Mouse (Mus musculus) spleen, adult 2 months (tissue): ENCODE data around the gene Tmcc1. TPM values are rescaled to one million over a fixed set of nuclear protein-coding genes. Genes with fewer than 3 reads are reported as not detected.

Experiments used
- DNase-seq, 2 experiments: peaks; one replicate each; pipeline versions ENCODE4 v3.0.0 to v3.0.0-alpha.2; 2012 to 2021; ENCODE audit warnings: low spot score in 2 of 2, low read depth in 1 of 2
- H3K27ac ChIP-seq: fragments of 200-500 bp; 2 replicates; pipeline ENCODE4 v1.5.1; 2012; ENCODE audit warnings: low read length, inconsistent platforms; ENCODE audit not compliant: insufficient read depth
- H3K27me3 ChIP-seq: fragments of 200-500 bp; 2 replicates; pipeline ENCODE4 v1.6.1; 2012; ENCODE audit warnings: mild to moderate bottlenecking, moderate library complexity, low read length, inconsistent platforms; ENCODE audit not compliant: control insufficient read depth, insufficient read depth
- H3K36me3 ChIP-seq: fragments of 200-500 bp; 2 replicates; pipeline ENCODE4 v1.6.1; 2012; ENCODE audit warnings: mild to moderate bottlenecking, low read length, inconsistent platforms; ENCODE audit not compliant: control insufficient read depth, insufficient read depth
- H3K4me1 ChIP-seq: fragments of 200-500 bp; 2 replicates; pipeline ENCODE4 v1.6.1; 2011; ENCODE audit warnings: inconsistent platforms; ENCODE audit not compliant: control insufficient read depth, insufficient read depth, insufficient read length
- H3K4me3 ChIP-seq: fragments of 200-500 bp; 2 replicates; pipeline ENCODE4 v1.5.1; 2011; ENCODE audit warnings: mild to moderate bottlenecking, inconsistent platforms; ENCODE audit not compliant: insufficient read depth, insufficient read length; ENCODE audit errors: extremely low read depth
- CTCF ChIP-seq: fragments of 200-500 bp; IDR thresholded peaks from 2 replicates; pipeline ENCODE4 v1.5.1; 2011; ENCODE audit warnings: mild to moderate bottlenecking, inconsistent platforms; ENCODE audit not compliant: insufficient read depth, insufficient read length, insufficient replicate concordance; ENCODE audit errors: extremely low read depth
- POLR2A ChIP-seq: fragments of 200-500 bp; IDR thresholded peaks from 2 replicates; pipeline ENCODE4 v1.6.1; 2011; ENCODE audit warnings: low read depth, low read length, inconsistent platforms
- WGBS: fragments of 180-500 bp; shearing (Covaris S2); methylation state at CpG from one replicate; pipeline ENCODE4 v1.1.7; 2018; 5-methylcytosine and 5-hydroxymethylcytosine counted together
- polyA plus RNA-seq: library from polyadenylated mRNA; depleted of rRNA; stranded (reverse); fragments of >200 nt; gene quantifications from 2 replicates; pipeline ENCODE4 v1.2.3, GENCODE M21; 2012

Tmcc1 gene
- polyA plus RNA-seq, 1 experiment, result 7.6 TPM

DNA sequence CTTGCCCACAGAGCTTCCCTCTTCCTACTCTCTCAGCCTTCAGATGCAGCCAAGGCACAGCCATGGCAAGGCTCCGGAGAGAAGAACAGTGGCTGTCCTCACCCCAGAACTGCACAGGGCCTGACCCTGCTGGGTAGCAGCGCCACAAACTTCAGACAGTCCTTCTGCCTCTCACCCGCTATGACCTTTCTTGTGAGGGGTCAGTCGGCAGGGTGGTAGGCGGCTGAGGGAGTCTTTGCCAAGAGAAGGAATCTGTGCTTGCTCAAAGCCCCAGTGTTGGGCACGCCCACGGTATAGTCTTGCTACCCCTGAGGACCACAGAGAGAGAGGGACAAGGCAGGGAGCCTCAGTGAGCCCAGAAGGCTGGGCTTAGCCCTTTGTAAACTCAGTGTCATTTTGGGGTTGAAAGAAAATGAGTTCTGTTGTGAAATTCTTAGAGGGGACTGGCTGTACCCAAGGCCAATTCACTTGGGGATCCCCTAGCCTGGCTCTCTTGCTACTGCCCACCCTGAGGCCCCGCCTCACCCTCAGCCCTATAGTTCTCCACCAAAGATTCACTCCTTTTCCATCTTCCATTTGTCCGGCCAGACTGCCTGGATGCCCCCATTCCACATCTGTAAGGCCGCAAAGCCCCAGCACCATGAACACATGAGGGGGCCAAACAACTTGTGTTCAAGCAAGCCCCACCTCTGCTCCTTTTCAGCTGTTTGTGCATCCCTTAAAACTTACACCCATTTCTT is 201.2 kb downstream of the Tmcc1 start:
- no peak for TF ChIP-seq CTCF
- TF ChIP-seq POLR2A, result no peak
- Histone ChIP-seq H3K27me3 (peaks cover 11% of the 10 kb centered on the region), H3K27ac (peak overlapping the region; percentile 54; the same call in 1 of the 2 replicates), H3K36me3 (no peaks in the 10 kb centered on the region), H3K4me1 (peaks cover 41% of the 10 kb centered on the region), H3K4me3 (peak overlapping the region; percentile 35)
- DNase-seq, result no peak
- WGBS, result 62% methylated on average over 10 of the region's 10 CpGs

DNA sequence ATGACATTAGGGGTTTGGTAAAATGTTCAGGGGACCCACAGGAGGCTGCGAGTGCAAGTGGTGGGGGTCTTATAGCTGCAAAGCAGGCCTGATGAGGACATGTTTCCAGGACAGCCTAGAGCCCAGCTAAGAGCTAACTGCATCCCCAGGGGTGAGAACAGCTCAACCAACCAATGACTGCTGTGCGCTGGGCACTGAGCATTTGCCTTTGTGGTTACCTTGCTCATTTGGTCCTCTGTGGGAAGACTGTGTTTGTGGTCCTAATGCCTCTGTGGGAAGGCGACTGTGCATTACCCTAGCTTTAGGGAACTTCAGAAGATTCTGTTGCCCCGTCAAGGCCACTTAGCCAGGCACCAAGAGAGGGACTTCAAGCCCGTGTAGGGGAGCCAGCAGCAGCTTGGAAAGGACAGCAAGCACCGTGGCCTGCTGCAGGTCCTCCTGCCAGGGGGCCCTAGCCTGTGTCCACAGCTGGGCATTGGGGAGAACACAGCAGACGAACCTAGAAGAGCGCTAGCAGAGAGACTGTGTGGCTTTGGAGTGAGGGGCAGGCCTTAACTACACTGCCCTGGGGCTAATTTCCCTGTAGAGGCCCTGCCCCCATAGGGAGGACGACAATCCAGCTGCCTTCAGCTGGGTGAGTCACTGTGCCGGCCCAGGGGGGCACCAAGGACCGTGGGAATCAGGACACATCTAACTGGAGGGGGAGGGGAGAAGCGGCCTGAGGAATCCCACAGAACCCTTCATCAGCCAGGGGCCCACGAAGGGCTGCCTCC is 202.0 kb downstream of the Tmcc1 start:
- peak overlapping the region; percentile 35; the same call in 1 of the 2 replicates for H3K4me3 ChIP-seq
- no peak for TF ChIP-seq CTCF
- TF ChIP-seq POLR2A, result no peak
- WGBS, result 37% methylated on average over 13 of the region's 13 CpGs
- peaks cover 11% of the 10 kb centered on the region for H3K27me3 ChIP-seq
- H3K4me1 ChIP-seq, result peaks cover 46% of the 10 kb centered on the region
- DNase-seq, result no peak
- peak overlapping the region; percentile 54 for H3K27ac ChIP-seq
- H3K36me3 ChIP-seq, result no peaks in the 10 kb centered on the region

DNA sequence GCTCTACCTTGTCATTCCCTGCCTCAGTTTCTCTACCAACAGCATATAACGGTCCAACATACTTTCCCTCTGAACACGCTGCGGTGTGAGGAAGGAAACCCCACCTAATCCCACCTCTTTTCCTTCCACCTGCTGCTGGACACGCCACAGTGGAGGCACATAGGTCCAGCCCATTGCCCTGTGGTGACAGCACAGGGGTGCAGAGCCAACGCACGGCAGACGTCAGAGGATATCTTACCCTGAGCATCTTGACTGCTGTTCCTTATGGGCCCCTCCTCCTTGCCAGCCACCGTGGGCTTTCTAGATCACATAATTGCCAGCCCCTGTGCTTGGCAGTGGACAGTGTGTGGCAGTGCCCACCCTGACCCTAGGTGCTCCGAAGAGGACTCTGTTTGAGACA is 202.8 kb downstream of the Tmcc1 start:
- no peak for DNase-seq
- H3K4me1 ChIP-seq, result peaks cover 46% of the 10 kb centered on the region
- H3K36me3 ChIP-seq, result no peaks in the 10 kb centered on the region
- WGBS, result 74% methylated on average over 9 of the region's 9 CpGs
- H3K4me3 ChIP-seq, result no peak overlapping the region
- no peak overlapping the region for H3K27ac ChIP-seq
- no peak for TF ChIP-seq CTCF
- H3K27me3 ChIP-seq, result peaks cover 11% of the 10 kb centered on the region

DNA sequence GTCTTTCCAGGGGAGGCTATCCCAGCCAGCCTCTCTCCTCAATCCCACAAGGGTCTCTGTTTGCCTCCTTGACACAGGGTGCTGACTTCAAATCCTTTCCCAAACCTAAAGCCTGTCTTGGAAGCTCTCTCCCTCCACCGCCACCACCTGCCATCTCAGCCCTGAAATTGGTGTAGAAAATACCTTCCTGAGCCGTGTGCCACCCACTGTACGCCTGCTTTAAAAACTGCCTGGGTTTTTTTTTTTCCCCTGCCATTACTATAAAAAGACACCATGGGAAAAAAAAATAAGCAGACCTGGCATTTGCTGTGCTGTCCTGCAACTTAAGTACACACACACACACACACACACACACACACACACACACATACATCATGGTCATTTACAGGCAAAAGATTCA is 203.2 kb downstream of the Tmcc1 start:
- no peak for DNase-seq
- Histone ChIP-seq H3K4me3 (no peak overlapping the region), H3K27me3 (peaks cover 11% of the 10 kb centered on the region), H3K27ac (0 out of 2 replicates have a peak overlapping the region, but pooled peaks have one; percentile 7), H3K4me1 (peaks cover 46% of the 10 kb centered on the region), H3K36me3 (no peaks in the 10 kb centered on the region)
- WGBS, result 64% methylated on average over 3 of the region's 3 CpGs
- TF ChIP-seq CTCF (no peak), POLR2A (no peak)

DNA sequence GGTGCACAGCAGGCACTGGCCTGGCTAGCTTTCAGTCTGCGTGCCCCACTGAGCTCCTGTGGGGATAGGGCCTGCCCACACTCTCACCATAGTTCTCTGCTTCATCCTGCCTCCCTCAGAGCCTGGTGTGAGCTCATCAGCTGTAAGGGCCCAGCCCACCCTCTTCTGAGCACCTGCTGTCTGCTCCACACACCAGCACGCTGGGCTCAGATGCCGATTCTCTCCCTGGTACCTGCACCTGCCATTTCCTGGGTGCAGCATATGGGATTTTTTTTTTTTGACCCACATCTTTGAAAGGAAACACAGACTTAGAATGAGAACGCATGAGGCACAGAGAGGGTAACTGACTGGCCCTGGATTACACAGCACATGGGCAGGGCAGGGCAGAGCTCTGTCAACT is 203.7 kb downstream of the Tmcc1 start:
- peaks cover 46% of the 10 kb centered on the region for H3K4me1 ChIP-seq
- no peak for DNase-seq
- H3K27ac ChIP-seq, result 0 out of 2 replicates have a peak overlapping the region, but pooled peaks have one; percentile 7
- peaks cover 11% of the 10 kb centered on the region for H3K27me3 ChIP-seq
- TF ChIP-seq CTCF, result no peak
- no peak for TF ChIP-seq POLR2A
- no peaks in the 10 kb centered on the region for H3K36me3 ChIP-seq
- H3K4me3 ChIP-seq, result no peak overlapping the region
- WGBS, result 21% methylated on average over 4 of the region's 4 CpGs

DNA sequence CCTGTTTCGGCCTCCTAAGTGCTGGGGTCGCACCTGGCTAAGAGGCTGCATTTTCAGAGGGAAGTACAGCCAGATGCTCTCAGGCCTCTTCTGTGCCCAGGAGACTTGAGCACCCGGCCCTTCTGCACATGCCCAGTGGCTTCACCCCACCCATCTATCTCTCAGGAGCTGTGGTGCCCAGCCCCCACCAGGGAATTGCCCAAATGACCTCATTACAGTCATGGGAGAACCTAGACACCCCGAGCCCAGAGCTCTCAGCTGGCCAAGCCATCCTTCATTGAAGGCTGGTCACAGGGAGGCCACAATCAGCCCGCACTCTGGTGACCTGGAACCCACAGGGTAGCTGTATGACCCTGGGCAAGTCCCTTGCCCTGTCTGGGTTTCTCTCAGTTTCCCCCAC is 204.3 kb downstream of the Tmcc1 start:
- H3K4me1 ChIP-seq, result peaks cover 41% of the 10 kb centered on the region
- H3K27ac ChIP-seq, result 0 out of 2 replicates have a peak overlapping the region, but pooled peaks have one; percentile 1
- H3K36me3 ChIP-seq, result no peaks in the 10 kb centered on the region
- H3K27me3 ChIP-seq, result peaks cover 7% of the 10 kb centered on the region
- TF ChIP-seq CTCF (no peak), POLR2A (no peak)
- WGBS, result 35% methylated on average over 5 of the region's 5 CpGs
- DNase-seq, result no peak
- H3K4me3 ChIP-seq, result no peak overlapping the region

DNA sequence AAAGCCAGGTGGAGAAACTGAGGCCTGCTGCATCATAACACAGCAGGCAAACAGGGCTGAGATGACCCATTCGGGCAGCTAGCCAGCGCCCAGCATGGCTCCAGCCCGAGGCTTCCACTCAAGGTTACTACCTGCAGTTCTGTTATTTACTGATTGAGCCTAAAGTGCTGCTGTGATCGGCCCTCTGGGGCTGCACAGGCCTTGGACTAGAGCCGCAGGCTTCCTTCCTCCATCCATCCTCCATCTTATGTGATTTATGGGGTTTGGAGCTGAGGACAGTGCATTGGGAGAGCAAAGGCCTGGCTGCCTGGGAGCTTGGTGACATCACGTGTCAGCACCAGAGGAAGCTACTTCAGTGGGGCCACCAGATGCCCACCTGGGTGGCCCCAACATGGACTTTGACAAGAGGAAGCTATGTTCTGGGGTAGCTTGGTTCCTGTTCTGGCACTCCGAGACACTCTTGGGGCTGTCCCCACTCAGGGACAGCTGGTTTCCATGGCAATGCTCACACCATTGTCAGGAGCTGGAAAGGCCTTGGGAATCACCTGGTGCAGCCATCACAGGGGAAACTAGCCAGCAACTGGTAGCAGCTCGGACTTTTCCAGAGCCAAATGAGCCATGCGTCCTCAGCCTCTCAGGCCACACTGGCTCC is 206.1 kb downstream of the Tmcc1 start:
- Histone ChIP-seq H3K4me1 (peaks cover 33% of the 10 kb centered on the region; the same call in 1 of the 2 replicates), H3K4me3 (no peak overlapping the region), H3K27me3 (no peaks in the 10 kb centered on the region), H3K27ac (peak overlapping the region; percentile 44; the same call in 1 of the 2 replicates), H3K36me3 (no peaks in the 10 kb centered on the region)
- DNase-seq, result no peak
- TF ChIP-seq CTCF, result no peak
- no peak for TF ChIP-seq POLR2A
- 33% methylated on average over 9 of the region's 9 CpGs for WGBS
